Mouse (Mus musculus) bone marrow macrophage, adult 2 months (primary cell): ENCODE results near the gene Upb1.
"Not testable (repeated sequence)": the region's sequence is repeated elsewhere in the genome, so short reads cannot be mapped to it uniquely, and the experiment has no call there.

Experiments used
- CTCF ChIP-seq: IDR thresholded peaks from 2 replicates; pipeline ENCODE4 v1.5.1; 2012; ENCODE audit warnings: low read depth, mild to moderate bottlenecking, low read length, moderate library complexity
- POLR2A ChIP-seq: IDR thresholded peaks from 2 replicates; pipeline ENCODE4 v1.6.1; 2012; ENCODE audit warnings: mild to moderate bottlenecking, low read depth, low read length, borderline replicate concordance

DNA sequence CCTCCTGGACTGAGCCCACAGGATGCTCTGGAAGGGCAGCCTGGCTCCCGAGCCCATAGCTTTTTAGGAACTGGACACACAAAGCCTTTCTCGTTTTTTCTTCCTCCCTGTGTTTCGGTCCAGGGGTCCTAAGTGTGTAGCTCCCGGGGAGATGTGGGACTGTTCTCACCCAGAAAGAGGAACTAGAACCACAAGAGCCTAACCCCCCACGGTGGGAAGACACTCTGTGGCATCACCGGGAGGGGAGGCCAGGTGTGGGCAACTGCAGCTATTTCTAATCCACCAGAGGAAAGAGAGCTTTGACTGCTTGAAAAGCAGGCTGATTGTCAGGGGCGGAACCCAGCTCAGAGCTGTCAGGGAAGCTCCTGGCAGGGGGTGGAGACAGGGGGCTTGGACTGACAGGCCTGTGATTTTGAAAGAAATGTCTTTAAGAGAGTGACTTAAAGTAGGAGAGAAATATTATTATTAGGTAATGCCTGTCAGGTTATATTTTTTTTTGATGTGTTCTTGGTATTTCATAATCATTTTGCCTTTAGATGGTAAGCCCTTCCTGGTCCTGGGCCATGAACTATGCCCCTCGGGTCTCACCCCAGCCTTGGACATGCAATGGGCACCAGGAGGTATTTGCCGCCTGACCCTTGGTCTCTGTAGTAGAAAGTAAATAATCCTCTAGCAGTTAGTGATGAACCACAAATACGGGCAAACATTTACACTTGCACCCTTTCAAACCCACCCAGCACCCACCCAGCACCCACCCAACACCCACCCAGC, 10.6 kb downstream of the Upb1 start:
- not testable (repeated sequence) for TF ChIP-seq POLR2A, CTCF
